Mouse (Mus musculus) neural tube, embryonic 15.5 days (tissue): ENCODE data around the gene Pbld1. TPM values are rescaled to one million over a fixed set of nuclear protein-coding genes. Genes with fewer than 3 reads are reported as not detected.

Source experiments
- ATAC-seq: fragments of 200-750 bp; cut with Nextera tagmentation; 2 replicates; pipeline ENCODE4 v1.8.0; 2017; ENCODE audit warnings: mild to moderate bottlenecking, moderate TSS enrichment, moderate library complexity; ENCODE audit not compliant: low FRiP score
- H3K27ac ChIP-seq: fragments of 300-500 bp; sonication (generic); replicated peaks from 2 replicates; pipeline ENCODE4 v1.5.1; 2015; ENCODE audit warnings: mild to moderate bottlenecking, inconsistent platforms
- H3K27me3 ChIP-seq: fragments of 300-500 bp; sonication (generic); replicated peaks from 2 replicates; pipeline ENCODE4 v1.6.1; 2015; ENCODE audit warnings: inconsistent platforms
- H3K36me3 ChIP-seq: fragments of 300-500 bp; sonication (generic); 2 replicates; pipeline ENCODE4 v1.6.1; 2015; ENCODE audit warnings: inconsistent platforms
- H3K4me1 ChIP-seq: fragments of 300-500 bp; sonication (generic); 2 replicates; pipeline ENCODE4 v1.6.1; 2015; ENCODE audit warnings: inconsistent platforms
- H3K4me2 ChIP-seq: fragments of 300-500 bp; sonication (generic); 2 replicates; pipeline ENCODE4 v1.6.1; 2015; ENCODE audit warnings: inconsistent platforms, mild to moderate bottlenecking, moderate library complexity
- H3K4me3 ChIP-seq: fragments of 300-500 bp; sonication (generic); replicated peaks from 2 replicates; pipeline ENCODE4 v1.5.1; 2015; ENCODE audit warnings: mild to moderate bottlenecking, inconsistent platforms
- H3K9ac ChIP-seq: fragments of 300-500 bp; sonication (generic); replicated peaks from 2 replicates; pipeline ENCODE4 v1.6.1; 2015; ENCODE audit warnings: mild to moderate bottlenecking, inconsistent platforms
- H3K9me3 ChIP-seq: fragments of 300-500 bp; sonication (generic); replicated peaks from 2 replicates; pipeline ENCODE4 v1.6.1; 2016; ENCODE audit warnings: inconsistent platforms
- whole genome bisulfite sequencing: fragments of 180-500 bp; shearing (Covaris S2); methylation state at CpG from one replicate; pipeline ENCODE4 v1.1.7; 2015; ENCODE audit warnings: mixed read lengths; 5-methylcytosine and 5-hydroxymethylcytosine counted together
- polyA plus RNA-seq: library from polyadenylated mRNA; unstranded; fragments of >200 nt; fragmentation: Nextera tagmentation; extraction: Ambion mirVana; gene quantifications from 2 replicates; pipeline ENCODE4 v1.2.1, GENCODE M21; 2015

Pbld1 gene
- polyA plus RNA-seq, 1 experiment from 2014 or later: 1.0 TPM

- Histone ChIP-seq H3K4me2 (peak overlapping the region; percentile 95), H3K9me3 (no peaks in the 10 kb centered on the region), H3K4me1 (peaks cover 14% of the 10 kb centered on the region), H3K27ac (peak overlapping the region; percentile 68), H3K4me3 (peak overlapping the region; percentile 66), H3K9ac (peak overlapping the region; percentile 62), H3K36me3 (no peaks in the 10 kb centered on the region), H3K27me3 (peaks cover 25% of the 10 kb centered on the region)
- ATAC-seq: peak; percentile 94
- WGBS: under 1% methylated on average over 59 of the region's 62 CpGs
Measured at GRCm38 (mm10) chr10:63099941-63100562, 40.1 kb downstream of the Pbld1 start.

- Histone ChIP-seq H3K9me3 (no peaks in the 10 kb centered on the region), H3K36me3 (no peaks in the 10 kb centered on the region), H3K27ac (peak overlapping the region; percentile 68), H3K27me3 (peaks cover 25% of the 10 kb centered on the region), H3K4me3 (peak overlapping the region; percentile 66), H3K4me1 (peaks cover 14% of the 10 kb centered on the region), H3K4me2 (peak overlapping the region; percentile 95), H3K9ac (peak overlapping the region; percentile 62)
- WGBS: 6% methylated on average over 9 of the region's 9 CpGs
- ATAC-seq: peak; percentile 62; the same call in 1 of the 2 replicates
Measured at GRCm38 (mm10) chr10:63100657-63101056, 40.7 kb downstream of the Pbld1 start.

DNA sequence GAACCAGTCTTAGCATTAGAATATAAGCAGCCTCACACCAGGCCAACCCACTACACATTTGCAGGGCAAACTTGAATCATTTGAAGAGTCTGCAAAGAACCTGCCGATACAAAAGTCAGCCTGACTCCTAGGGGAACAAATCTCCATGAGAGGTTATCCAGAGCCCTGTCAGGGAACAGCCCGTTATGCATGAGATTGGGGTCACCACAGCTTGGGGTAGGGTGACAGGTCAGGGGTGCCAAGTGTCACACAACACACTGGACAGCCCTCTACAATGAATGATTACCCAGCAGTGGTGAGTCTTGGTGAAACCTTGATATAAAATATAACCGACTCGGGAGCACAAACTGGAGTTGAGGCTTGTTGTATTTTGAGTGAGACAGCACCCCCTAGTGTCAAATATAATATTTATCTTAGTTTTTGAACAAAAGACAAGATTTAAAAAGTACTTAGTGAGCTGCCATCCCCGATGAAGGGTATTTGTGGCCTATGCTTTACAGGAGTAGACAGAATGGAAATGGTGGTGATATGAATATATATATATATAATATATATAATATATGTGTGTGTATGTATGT is 53.2 kb downstream of the Pbld1 start:
- no peak overlapping the region for H3K27ac ChIP-seq
- H3K36me3 ChIP-seq: no peaks in the 10 kb centered on the region
- H3K9ac ChIP-seq: no peak overlapping the region
- no peak for ATAC-seq
- H3K4me3 ChIP-seq: no peak overlapping the region
- H3K4me2 ChIP-seq: no peak overlapping the region
- H3K27me3 ChIP-seq: no peaks in the 10 kb centered on the region
- no peaks in the 10 kb centered on the region for H3K9me3 ChIP-seq
- H3K4me1 ChIP-seq: no peaks in the 10 kb centered on the region
- WGBS: 47% methylated on average over 5 of the region's 5 CpGs

DNA sequence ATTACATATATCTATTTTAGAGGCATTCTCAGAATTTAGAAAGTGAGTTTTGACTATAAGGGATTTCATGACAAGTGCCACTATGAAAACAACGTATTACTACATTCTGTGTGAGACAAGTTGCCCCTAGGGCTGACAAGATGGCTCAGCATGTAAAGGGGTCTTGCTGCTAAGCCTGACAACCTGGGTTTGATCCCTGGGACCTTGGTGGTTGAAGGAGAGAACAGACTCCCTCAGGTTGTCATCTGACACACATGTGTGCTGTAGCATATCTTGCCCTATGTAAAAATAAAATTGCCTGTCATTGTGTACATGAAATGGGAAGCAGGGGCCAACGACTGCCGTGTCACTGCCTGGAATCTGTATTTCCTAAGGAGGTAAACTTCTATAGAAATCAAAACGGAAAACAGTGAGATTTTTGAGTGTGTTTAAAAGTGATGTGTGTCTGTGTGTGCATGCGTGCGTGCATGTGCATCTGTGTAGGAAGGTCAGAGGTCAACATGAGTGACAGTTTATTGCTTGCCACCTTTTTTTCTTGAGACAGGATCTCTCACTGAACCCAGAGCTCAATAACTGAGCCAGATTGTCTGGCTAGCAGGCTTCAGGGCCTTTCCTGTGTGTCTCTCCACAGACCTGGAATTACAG is 53.9 kb downstream of the Pbld1 start:
- ATAC-seq: no peak
- H3K27ac ChIP-seq: no peak overlapping the region
- H3K4me3 ChIP-seq: no peak overlapping the region
- H3K4me1 ChIP-seq: no peaks in the 10 kb centered on the region
- H3K4me2 ChIP-seq: no peak overlapping the region
- H3K27me3 ChIP-seq: no peaks in the 10 kb centered on the region
- no peak overlapping the region for H3K9ac ChIP-seq
- WGBS: 88% methylated on average over 6 of the region's 6 CpGs
- H3K36me3 ChIP-seq: no peaks in the 10 kb centered on the region
- H3K9me3 ChIP-seq: no peaks in the 10 kb centered on the region

DNA sequence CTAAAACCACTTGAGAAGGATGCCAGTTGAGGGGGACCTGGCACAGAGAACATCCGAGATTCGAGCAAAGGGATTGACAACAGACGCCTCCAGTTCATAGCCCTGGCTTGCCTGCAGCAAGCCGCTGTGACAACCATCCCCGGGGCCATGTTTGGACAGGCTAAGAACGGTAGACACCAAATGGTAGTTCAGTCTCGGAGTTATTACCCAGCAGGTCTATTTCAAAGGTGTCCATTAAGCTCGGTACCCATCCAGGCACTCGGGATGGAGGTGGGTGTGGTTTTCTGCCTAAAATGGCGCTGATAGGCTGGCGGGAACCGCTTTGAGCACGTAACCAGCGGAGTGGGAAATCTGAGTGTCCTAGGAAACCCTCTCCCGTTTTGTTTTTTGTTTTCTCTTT is 55.9 kb downstream of the Pbld1 start:
- no peak overlapping the region for H3K27ac ChIP-seq
- no peaks in the 10 kb centered on the region for H3K4me1 ChIP-seq
- H3K4me3 ChIP-seq: no peak overlapping the region
- ATAC-seq: no peak
- WGBS: 85% methylated on average over 15 of the region's 15 CpGs
- H3K27me3 ChIP-seq: no peaks in the 10 kb centered on the region
- no peak overlapping the region for H3K4me2 ChIP-seq
- H3K9ac ChIP-seq: no peak overlapping the region
- no peaks in the 10 kb centered on the region for H3K36me3 ChIP-seq
- no peaks in the 10 kb centered on the region for H3K9me3 ChIP-seq

DNA sequence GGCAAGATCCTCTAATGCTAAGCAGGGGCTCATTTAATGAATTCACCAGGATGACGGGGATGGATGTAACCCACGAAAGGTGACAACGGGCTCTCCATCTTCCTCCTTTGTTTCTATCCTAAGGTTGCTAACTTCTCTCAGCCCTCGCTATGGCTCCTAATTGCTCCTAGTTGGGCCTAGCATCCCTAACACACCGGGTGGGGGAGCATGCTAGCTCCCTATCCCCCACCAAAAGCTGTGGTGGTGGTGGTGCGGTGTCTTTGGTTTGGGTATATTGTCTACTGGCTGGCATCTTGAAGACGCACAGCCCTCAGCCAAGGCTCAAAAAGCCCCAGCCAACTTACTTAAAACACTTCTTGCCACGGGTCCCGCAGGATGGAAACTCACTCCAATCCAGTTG is 56.4 kb downstream of the Pbld1 start:
- H3K9ac ChIP-seq: no peak overlapping the region
- H3K4me2 ChIP-seq: no peak overlapping the region
- no peaks in the 10 kb centered on the region for H3K4me1 ChIP-seq
- WGBS: 92% methylated on average over 9 of the region's 9 CpGs
- H3K4me3 ChIP-seq: no peak overlapping the region
- no peak overlapping the region for H3K27ac ChIP-seq
- ATAC-seq: no peak
- no peaks in the 10 kb centered on the region for H3K27me3 ChIP-seq
- H3K9me3 ChIP-seq: no peaks in the 10 kb centered on the region
- no peaks in the 10 kb centered on the region for H3K36me3 ChIP-seq

GRCm38 (mm10) chr10:63117583-63117982 is 57.6 kb downstream of the Pbld1 start:
- 94% methylated on average over 8 of the region's 8 CpGs for WGBS
- no peaks in the 10 kb centered on the region for H3K4me1 ChIP-seq
- H3K9ac ChIP-seq: no peak overlapping the region
- no peak overlapping the region for H3K4me3 ChIP-seq
- no peaks in the 10 kb centered on the region for H3K9me3 ChIP-seq
- no peaks in the 10 kb centered on the region for H3K27me3 ChIP-seq
- ATAC-seq: no peak
- no peak overlapping the region for H3K4me2 ChIP-seq
- no peaks in the 10 kb centered on the region for H3K36me3 ChIP-seq
- no peak overlapping the region for H3K27ac ChIP-seq

DNA sequence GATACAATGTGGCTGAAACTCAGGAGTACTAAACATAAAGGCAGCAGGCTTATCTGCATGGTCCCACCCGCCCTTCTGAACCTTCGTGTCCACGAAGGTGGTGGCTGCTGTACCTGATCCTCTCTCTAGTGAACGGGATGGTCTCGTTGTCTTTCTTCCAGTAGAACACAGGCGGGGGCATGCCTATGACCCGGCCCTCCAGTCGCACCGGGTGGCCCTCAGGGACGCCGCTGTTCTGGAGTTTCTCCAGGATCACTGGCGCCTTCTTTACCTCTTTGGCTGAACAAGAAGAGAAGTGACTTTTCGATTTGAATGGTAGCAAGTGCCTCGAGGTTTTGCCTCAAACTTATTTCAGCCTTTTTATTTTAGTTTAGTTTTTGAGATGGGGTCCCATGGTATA is 60.0 kb downstream of the Pbld1 start:
- Histone ChIP-seq H3K4me1 (no peaks in the 10 kb centered on the region), H3K27me3 (no peaks in the 10 kb centered on the region), H3K4me2 (no peak overlapping the region), H3K9me3 (no peaks in the 10 kb centered on the region), H3K9ac (no peak overlapping the region), H3K27ac (no peak overlapping the region), H3K36me3 (no peaks in the 10 kb centered on the region), H3K4me3 (no peak overlapping the region)
- ATAC-seq: no peak
- WGBS: 79% methylated on average over 14 of the region's 14 CpGs

DNA sequence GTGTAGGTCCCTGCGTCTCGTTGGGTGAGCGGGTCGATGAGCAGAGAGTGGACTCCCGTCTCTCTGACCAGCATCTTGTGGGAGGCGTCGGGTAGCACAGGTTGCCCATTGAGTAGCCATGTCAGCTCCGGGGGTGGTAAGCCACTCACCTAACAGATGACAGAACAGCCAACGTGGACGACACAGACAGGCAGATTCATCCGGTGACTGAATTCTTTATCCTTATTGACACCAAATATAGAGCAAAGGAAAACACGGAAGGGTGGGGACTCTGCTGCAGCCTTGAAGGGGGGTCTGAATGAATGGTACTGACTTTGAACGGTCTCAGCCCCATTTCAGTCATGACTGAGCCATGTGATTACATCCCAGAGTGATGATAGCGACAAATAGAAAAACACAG is 62.0 kb downstream of the Pbld1 start:
- no peak overlapping the region for H3K4me3 ChIP-seq
- 87% methylated on average over 14 of the region's 14 CpGs for WGBS

DNA sequence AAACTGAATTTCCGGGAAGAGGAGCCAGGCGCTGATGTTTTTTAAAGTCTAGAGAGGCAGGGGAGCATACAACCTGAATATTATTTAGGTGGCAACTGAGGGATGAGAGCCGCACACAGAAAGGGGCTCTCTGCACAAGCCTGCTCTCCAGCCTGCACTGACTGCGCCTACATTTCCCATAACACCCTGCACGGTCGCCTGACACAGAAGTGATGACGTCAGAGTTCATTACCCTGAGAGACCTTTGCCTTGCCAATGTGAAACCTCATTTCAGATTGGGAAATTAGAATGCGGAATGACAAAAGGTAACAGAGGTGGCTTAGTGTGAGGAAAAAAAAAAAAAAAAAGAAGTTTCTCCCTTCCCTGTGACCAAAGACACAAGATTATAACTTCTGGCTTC is 62.6 kb downstream of the Pbld1 start:
- 31% methylated on average over 8 of the region's 8 CpGs for WGBS
- Histone ChIP-seq H3K27me3 (no peaks in the 10 kb centered on the region), H3K4me2 (0 out of 2 replicates have a peak overlapping the region, but pooled peaks have one; percentile 31), H3K9me3 (no peaks in the 10 kb centered on the region), H3K36me3 (no peaks in the 10 kb centered on the region), H3K4me3 (no peak overlapping the region), H3K27ac (no peak overlapping the region), H3K9ac (no peak overlapping the region), H3K4me1 (no peaks in the 10 kb centered on the region)
- peak; percentile 86; the same call in 1 of the 2 replicates for ATAC-seq

More for the DNA sequence above, 62.0 kb downstream of the Pbld1 start:
- Histone ChIP-seq H3K27ac (no peak overlapping the region), H3K36me3 (no peaks in the 10 kb centered on the region), H3K4me2 (no peak overlapping the region), H3K27me3 (no peaks in the 10 kb centered on the region), H3K4me1 (no peaks in the 10 kb centered on the region), H3K9ac (no peak overlapping the region), H3K9me3 (no peaks in the 10 kb centered on the region)
- ATAC-seq: no peak; the same call in 1 of the 2 replicates

DNA sequence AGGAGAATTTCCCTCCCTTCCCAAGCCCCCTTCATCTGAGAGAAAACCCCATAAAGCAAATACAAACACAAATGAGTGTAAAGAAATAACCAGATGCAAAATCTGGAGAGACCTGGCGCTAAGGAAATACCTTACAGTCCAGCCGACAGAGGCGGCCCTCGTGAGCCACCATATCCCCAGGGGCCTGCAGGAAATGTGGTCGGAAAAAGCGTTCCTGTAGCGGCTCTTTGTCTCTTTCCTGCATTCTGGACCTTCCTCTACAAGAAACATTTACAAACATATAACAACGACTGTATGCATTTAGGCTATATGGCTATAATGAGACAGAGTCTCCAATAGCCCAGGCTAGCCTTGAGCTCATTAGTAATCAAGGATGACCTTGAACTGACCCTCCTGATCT is 63.2 kb downstream of the Pbld1 start:
- Histone ChIP-seq H3K9me3 (no peaks in the 10 kb centered on the region), H3K4me1 (no peaks in the 10 kb centered on the region), H3K27ac (no peak overlapping the region), H3K9ac (no peak overlapping the region), H3K27me3 (no peaks in the 10 kb centered on the region), H3K4me3 (no peak overlapping the region), H3K36me3 (no peaks in the 10 kb centered on the region), H3K4me2 (no peak overlapping the region)
- WGBS: 85% methylated on average over 8 of the region's 8 CpGs
- no peak for ATAC-seq

- 93% methylated on average over 10 of the region's 10 CpGs for WGBS
- Histone ChIP-seq H3K4me2 (no peak overlapping the region), H3K27me3 (no peaks in the 10 kb centered on the region), H3K9me3 (no peaks in the 10 kb centered on the region), H3K9ac (no peak overlapping the region), H3K4me1 (no peaks in the 10 kb centered on the region), H3K4me3 (no peak overlapping the region), H3K27ac (no peak overlapping the region), H3K36me3 (no peaks in the 10 kb centered on the region)
- no peak for ATAC-seq
Measured at GRCm38 (mm10) chr10:63124016-63124415, 64.1 kb downstream of the Pbld1 start.
